Mouse (Mus musculus) MEL (cell line): Measurements from ENCODE around the gene Cdk4.

Experiments
- CTCF ChIP-seq, 3 experiments: IDR thresholded peaks in 2 of 3; conservative IDR thresholded peaks in 1 of 3; 2 replicates each; pipeline ENCODE4 v1.5.1; 2011 to 2012; ENCODE audit warnings: low read length in 3 of 3, low read depth in 2 of 3, mild to moderate bottlenecking in 2 of 3, improper control_type of control experiment in 1 of 3, inconsistent platforms in 1 of 3, mixed read lengths in 1 of 3, moderate library complexity in 1 of 3; ENCODE audit not compliant: control insufficient read depth in 1 of 3, insufficient read depth in 1 of 3, poor library complexity in 1 of 3, severe bottlenecking in 1 of 3
- ETS1 ChIP-seq: IDR thresholded peaks from 2 replicates; pipeline ENCODE4 v1.6.1; 2012; ENCODE audit warnings: low read depth, mild to moderate bottlenecking, inconsistent platforms, low read length, improper control_type of control experiment, moderate library complexity
- HCFC1 ChIP-seq: IDR thresholded peaks from 2 replicates; pipeline ENCODE4 v1.6.1; 2012; ENCODE audit warnings: low read depth, mild to moderate bottlenecking, inconsistent platforms, low read length, improper control_type of control experiment, moderate library complexity
- MXI1 ChIP-seq: IDR thresholded peaks from 2 replicates; pipeline ENCODE4 v1.6.1; 2011; ENCODE audit warnings: mild to moderate bottlenecking, low read depth, low read length, improper control_type of control experiment
- POLR2A ChIP-seq, 2 experiments: IDR thresholded peaks; 2 replicates each; pipeline ENCODE4 v1.6.1; 2011 to 2012; ENCODE audit warnings: low read length in 2 of 2, mild to moderate bottlenecking in 2 of 2, control low read depth in 1 of 2, improper control_type of control experiment in 1 of 2, low read depth in 1 of 2, moderate library complexity in 1 of 2; ENCODE audit not compliant: control insufficient read depth in 1 of 2, insufficient read depth in 1 of 2, poor library complexity in 1 of 2
- TCF12 ChIP-seq: IDR thresholded peaks from 2 replicates; pipeline ENCODE4 v1.6.1; 2014; ENCODE audit warnings: low read depth, mild to moderate bottlenecking, inconsistent platforms, low read length, improper control_type of control experiment, moderate library complexity

DNA sequence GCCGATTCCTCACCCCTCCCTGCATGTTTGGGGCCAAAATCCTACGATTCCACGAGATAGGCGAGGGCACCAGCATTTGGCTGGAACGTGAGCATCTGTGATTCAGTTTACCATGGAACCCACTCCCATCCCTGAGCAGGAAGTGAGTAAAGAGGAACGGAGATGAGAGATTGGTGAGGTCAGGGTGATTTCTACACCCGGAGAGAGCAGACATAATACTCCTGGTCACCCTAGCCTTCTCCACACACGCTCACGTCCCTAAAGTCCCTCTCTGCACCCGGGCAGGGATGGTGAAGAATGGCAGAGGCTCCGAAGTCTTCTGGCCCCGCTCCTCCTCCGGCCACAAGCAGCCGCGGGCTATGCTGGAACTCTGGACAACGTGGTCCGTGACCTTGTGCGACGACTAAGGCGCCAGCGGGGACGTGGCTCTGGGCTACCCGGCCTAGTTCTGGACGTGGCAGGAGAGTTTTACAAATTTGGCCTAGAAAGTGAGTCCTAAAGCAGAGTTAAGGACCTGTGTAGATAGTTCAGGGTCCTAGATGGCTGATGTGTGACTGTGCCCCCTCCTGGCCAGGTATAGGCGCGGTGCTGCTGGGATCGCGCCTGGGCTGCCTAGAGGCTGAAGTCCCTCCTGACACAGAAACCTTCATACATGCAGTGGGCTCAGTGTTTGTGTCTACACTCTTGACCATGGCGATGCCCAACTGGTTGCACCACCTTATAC is 13.8 kb upstream of the Cdk4 start:
- TF ChIP-seq ETS1 (no peak), POLR2A (IDR thresholded peaks at IDR 0.05; ENCODE audit: control insufficient read depth in 1 of 2, insufficient read depth in 1 of 2, low read depth in 1 of 2, low read length in 2 of 2, poor library complexity in 1 of 2) (no peak), HCFC1 (no peak), MXI1 (no peak), CTCF (IDR thresholded peaks at IDR 0.05 in 2 of 3, conservative IDR thresholded peaks at IDR 0.05 in 1 of 3; ENCODE audit: control insufficient read depth in 1 of 3, insufficient read depth in 1 of 3, low read depth in 2 of 3, low read length in 3 of 3, poor library complexity in 1 of 3, severe bottlenecking in 1 of 3) (peak in 1 of 3 experiments; percentile 21; a peak in 1 of 6 replicates), TCF12 (no peak)
